Mouse (Mus musculus): ENCODE measurements around the gene Pard3.
"Not testable (repeated sequence)": the region's sequence is repeated elsewhere in the genome, so short reads cannot be mapped to it uniquely, and the experiment has no call there.

Gene Pard3

DNA sequence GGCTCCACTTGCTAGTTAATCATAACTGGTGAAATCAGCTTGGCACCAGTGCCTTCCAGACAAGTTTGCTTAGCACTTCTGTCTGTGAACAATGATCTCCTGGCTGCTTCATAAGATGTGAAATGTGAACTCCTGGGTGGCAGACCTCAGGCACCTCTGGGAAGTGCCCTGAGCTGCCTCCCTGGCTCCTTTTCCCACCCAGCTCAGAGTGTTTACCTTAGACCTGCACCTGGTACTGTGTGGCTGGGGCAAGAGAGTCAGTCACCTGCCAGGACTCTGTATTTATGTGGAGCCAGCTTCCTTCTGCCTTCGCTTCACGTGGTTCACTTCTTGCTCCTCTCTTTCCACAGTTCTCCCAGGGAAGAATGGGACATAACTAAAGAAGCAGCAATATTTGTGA is 77.3 kb downstream of the Pard3 start:
- DNase-seq: no peak

DNA sequence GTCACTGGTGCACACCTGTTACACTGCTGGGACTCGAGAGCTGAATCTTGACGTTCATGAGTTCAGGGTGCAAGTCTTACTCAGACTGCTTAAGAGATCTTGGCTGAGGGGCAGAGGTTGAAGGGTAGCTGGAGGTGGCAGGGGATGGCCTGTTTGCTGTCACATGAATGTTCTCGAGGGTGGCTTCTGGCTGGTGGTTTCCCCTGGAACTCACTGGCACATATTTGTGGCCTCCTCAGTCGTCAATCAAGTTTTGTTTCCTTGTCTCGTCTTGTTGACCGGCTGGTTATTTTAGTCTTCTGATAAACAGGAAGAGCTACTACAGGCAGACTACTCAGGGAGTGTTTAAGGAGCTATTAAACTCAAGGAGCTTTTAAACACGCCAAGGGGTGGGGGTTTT is 79.9 kb downstream of the Pard3 start:
- DNase-seq: no peak

DNA sequence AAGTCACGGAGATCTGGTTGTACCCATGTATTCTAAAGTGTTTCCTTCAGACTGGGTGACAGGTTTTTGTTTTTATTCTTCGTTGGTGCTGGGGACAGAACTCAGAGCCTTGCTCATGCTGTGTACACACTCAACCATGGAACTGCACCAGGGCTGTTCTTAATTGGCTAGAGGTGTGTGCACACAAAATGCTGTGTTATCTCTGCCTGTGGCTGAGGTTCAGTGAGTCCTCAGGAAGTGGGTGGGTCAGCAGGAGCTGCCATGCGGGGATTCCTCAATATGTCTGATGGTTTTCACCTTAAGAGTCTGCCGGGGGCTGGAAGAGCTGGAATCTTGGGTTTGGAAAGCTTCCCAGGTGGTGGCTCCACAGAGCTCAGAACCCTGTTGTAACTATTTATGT is 80.9 kb downstream of the Pard3 start:
- DNase-seq: no peak

DNA sequence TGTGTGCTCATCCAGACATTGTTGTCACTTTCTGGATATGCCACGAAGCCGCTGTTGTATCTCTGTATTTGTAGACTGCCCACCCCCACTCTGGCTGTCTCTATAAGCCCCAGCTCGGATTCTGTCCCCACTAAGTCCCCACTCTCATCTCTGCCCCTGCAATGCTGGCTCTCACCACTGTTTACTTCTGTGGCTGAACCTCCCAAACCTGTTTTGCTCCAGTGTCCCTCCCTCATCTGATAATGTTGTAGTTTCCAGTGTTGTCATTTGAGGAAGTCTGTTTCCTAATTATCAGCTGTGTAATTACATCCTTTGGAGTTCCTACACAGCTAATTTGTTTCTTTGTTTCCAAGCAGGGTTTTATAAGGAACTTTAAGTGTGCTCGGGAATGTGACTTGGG is 81.4 kb downstream of the Pard3 start:
- DNase-seq: no peak

DNA sequence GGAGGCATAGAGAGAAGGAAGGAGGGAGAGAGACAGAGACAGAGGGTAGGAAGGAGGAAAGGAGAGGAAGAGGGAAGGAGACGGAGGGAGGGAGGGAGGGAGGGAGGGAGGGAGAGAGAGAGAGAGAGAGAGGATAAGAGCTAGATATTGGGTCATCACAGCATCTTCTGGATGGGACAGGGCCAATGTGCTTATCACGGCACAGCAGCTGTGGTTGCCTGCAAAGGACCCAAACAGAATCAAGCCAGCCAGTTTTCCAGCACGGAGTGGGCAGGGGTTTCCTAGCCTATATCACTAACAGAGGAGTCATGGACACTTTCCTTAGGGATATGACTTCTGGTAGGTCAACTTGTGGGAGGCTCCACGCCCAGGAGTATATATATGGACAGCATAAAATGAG is 82.4 kb downstream of the Pard3 start:
- no peak for DNase-seq

DNA sequence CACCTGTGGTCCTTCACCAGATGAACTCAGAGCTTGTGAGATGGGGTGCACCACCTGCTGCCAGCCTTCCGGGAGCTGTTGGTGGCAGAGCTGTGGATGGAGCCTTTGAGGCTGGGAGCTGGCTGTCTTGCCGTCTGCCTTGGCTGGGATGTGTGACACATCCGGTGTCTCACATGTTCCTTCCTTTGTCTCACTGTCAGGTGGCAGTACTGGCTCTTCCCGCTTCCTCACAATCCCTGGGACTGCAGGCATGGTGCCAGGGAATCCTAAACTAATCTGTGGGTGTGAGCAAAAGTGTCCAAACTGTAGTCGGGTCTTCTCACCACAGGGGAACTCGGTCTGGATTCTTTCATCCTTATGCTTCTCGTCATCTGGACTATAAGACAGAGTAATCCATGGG is 85.1 kb downstream of the Pard3 start:
- peak; percentile 16 to 43 for DNase-seq

DNA sequence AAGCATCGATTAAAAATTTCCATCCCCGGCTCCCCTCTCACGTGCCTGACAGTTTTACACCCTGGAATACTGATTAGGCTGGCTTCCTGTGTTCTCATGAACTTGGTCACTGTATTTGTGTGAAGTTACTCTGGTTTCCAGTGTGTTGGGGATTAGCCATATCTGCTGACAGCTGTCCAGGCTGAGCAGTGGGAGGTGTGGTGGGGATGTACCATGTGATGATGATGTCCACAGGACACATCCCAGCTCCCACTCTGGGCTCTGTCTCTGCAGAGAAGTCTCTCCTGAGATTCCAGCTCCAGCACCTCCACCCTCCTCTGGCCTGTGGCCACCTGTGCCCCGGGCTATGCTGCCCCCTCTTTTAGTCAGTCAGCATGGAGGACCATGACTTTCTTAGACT is 87.0 kb downstream of the Pard3 start:
- no peak for DNase-seq

DNA sequence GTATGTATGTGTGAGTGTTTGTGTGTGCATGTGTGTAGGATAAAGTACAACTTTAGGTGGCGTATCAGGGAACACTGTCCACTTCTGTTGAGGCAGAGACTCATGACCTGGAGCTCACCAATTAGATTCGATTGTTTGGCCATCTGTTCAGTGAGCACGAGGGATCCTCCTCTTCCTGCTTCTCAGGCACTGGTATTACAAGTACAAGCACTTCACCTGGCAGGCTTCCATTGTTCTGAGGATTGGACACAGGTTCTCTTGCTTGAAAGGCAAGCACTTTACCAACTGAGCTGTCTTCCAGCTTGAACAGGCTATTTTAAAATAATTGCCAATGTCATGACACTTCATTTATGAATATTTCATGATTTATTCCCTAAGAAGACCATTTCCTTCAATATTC is 88.0 kb downstream of the Pard3 start:
- DNase-seq: no peak

DNA sequence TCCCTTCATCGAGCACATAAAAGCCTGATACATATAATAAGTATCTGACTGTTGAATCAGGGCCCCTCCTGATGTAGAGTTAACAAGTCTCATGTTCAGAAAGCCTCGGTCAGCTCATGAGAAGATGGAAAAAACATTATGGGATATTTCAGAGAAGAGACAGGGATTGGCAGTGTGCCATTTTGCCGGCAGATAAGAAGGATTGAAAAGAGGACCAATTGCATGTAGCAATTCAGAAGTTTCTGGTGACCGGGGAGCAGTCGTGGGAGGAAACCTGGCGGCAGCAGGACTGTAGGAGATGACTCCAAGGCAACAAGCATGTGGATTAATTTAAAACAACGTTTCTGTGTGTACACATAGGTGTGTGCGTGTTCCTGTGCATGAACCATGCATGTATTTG is 93.4 kb downstream of the Pard3 start:
- peak in 1 of 2 experiments; percentile 22 for DNase-seq

DNA sequence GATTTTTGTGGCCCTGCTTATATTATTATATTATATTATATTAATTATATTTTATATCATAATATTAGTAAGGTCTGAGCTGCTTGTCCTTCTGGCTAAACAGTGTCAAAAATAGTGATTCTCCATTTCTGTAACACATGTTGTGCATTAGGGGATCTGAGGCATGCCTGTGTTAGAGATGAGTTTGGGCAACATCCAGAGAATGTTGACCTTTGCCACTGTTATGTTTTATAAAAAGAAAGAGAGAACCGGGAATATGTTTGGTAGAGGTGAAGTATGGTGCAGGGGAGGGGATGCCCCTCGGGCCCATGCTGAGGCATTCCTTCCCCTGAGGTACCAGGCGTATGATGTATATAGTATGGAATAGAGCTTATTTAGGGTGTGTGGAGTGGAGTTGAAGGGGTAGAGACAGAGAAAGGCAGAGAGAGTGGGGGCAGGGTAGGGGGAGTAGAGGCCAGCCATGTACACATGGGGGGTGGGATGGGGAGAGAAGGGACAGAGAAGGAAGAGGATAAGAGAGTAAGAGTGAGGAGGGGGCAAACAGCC is 95.8 kb downstream of the Pard3 start:
- DNase-seq: no peak

DNA sequence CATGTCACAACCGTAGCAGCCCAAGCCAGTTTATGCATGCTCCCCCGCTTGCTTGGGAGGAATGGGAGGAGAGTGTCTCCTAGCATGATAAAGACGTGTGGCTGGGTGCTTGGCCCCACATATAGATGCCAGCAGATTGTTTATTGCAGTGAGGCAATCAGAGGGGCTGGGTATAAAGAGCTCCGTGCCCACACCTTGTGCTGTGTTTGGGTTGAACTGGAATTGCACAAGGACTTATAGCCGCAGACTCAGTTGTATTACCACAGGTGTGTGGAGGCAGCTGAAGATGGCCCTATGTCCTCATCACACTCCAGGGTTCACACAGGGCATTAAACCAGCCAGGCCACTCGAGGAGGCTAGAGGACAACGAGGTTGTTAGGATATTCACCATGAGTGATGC is 98.2 kb downstream of the Pard3 start:
- no peak for DNase-seq

DNA sequence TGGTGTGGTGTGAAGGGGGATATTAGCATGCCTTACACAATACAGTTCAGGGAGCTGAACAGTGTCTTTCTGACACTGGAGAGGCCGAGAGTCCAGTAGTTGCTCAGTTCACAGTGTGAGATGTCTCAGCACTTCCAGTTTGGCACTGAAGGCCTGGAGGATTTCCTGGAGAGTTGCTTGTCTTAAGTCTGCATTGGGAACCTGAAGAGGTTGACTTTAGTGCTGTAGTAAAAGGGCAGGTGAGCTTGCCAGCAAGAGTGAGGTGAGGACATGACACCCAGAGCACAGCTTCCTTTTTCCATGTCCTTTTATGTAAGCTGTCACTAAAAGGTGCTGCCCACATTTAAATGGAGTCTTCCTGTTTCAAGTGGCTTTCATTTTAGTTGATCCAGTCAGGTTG is 99.1 kb downstream of the Pard3 start:
- DNase-seq: no peak

DNA sequence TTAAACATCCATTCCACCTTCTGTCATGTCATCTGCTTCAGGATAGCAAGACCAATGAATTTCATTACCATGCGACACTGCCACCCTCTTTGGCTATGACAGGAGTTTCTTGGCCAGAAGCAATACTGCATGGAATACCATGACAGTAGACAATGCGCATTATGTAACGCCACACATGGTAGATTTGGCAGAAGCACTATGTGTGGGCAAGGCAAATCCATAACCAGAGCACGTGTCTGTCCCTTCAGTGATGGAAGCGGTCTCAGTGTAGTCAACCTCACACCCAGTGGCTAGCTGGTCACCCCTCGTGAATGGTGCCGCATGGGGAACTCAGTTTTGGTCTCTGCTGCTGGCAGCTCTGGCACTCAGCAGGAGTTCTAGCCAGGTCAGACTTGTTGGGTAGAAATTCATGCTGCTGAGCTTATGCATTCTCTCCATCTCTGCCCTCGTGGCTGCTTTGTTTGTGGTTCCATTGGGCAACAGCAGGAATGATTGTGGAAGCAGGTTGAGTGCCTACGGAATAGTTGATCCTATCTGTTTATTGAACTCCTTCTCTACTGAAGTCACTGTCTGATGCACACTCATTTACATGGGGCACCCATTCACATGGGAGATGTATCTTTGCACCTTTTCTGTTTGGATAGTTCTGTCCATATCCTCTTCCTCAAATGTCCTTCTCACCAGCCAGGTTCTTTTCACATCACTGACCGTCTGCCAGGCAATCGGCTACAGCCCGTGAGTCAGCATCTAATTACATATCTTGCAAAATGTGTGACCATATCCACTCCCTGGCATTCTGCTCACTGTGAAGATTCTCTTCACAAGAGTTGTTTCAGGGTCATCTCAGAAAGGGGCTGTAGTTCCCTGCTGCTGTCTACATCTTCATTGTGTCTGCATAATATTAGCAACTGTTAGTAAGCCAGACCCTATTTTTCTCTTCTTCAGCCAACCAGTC is 100.9 kb downstream of the Pard3 start:
- DNase-seq: no peak

DNA sequence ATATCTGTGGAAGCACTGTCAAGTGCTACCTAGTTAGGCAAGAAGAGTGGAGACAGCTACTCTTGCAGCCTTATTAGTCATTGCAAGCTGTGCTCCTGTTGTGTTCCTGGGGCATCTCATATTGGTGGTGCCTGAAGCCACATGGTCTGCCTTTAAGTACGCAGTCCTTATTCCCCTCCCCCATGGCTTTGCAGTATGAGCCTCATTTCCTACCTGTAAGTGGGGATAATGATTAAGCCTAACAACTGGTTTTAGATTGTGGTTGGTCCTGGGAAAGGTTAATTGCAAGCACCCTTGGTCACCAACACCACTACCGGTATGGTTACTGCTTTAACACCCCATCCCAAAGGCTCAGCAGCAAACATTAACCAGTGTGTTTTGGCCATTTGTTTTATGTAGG is 104.8 kb downstream of the Pard3 start:
- no peak for DNase-seq

DNA sequence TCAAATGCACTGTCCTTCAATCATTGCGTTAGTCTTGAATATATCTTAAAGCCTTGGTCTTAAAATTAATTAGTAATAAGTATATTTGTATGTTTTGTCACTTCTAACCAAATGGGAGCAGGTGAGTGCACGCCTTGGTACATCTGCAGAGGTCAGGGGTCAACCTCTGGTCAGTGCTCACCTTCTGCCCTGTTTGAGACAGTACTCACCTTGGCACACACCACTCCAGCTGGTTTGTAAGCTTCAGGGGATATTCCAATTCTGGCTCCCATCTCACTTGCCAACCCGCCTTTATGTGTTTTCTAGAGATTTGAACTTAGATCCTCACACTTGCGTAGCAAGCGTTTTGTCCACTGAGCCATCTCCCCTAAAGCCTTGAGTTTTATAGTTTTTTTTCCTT is 105.7 kb downstream of the Pard3 start:
- no peak for DNase-seq

DNA sequence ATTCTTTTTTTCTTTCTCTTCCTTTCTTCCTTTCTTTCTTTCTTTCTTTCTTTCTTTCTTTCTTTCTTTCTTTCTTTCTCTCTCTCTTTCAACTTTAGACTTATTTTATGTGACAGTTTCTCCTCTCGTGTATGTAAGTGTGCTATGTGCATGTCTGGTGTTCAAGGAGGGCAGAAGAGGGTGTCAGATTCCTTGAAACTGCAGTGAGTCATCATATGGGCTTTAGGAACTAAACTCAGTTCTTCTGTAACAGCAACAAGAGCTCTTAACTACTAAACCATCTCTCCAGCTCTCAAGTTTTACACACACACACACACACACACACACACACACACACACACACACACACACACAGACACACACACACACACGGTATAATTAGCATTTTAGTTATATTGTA is 106.7 kb downstream of the Pard3 start:
- DNase-seq: not testable (repeated sequence)

DNA sequence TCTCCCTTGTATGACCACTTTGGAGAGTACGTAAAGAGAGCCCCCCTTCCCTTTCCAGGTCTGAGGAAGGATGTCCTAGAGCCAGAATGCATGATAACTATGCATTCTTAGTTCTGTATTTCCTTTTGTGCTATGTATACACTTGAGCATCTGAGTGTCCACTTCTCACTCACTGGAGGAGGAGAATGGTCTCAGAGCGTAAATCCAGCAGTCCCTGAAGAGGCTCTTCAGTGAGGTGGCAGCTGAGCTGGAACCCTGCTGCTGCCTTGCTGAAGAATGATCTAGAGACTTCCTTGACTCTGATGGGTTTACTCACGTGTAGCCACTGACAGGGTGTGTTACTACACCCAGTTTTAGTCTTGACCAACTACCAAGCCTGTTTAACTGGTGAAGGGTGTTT is 107.2 kb downstream of the Pard3 start:
- no peak for DNase-seq

DNA sequence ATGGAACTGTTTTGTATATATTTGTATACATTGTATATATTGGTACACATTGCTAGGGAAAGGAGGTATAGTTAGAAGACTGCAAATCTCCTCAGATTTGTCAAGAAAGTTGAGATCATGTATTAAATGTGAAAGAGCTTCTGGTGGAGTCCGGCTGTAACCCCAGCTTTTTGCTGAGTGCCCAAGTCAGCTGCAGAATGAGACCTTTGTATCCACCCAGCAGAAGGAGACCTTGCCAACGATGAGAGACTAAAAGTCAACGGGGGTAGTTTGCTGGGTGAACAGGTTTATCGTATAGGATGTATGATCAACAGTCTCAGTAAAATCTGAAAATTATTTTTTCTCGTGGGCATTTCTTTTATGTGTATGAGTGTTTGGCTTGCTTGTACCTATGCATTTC is 109.8 kb downstream of the Pard3 start:
- no peak for DNase-seq

DNA sequence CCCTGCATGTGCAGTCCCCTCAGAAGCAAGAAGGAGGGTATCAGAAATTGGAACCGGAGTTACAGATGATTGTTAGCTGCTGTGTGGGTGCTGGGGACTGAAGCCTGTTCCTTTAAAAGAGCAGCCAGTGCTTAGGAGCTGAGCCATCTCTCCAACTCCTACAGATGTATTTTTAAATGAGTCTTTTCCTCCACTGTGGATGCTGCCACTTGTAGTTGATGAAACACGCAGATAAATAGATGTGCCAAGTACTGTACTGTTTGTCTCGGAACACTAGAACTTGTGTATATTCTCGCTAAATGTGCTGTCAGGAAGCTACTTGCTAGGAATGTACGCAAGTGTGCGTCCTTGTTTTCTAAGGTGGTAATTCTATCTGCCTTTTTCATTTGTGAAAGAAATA is 110.7 kb downstream of the Pard3 start:
- no peak for DNase-seq

DNA sequence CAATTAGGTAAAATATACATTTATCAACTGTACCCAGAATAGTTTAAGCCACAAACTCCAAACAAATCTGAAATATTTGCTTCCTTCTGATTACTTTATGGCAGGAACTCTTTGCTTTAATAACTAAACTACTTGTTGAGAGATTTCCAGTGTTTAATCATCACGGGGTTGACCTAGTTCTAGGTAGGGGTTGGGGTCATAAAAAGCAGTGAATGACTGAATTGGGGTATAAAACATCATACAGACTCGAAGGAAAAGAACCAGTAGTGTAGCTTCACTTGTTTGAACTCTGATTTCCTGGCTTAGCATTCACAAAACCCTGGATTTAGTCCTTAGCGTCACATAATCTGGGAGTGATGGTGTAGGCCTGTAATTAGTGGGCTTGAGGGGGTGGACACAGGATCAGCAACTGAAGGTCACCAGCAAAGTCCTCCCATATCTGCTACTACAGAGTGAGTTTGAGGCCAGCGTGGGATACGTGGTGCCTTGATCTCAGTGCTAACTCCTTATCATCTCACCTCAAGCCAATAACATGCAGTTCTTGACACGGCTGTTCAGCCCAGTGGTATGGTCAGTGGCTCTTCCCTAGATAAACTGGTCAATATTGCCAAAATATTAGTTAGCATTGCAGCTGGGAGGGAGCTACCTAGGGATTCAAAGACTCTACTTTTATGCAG is 111.6 kb downstream of the Pard3 start:
- DNase-seq: no peak

DNA sequence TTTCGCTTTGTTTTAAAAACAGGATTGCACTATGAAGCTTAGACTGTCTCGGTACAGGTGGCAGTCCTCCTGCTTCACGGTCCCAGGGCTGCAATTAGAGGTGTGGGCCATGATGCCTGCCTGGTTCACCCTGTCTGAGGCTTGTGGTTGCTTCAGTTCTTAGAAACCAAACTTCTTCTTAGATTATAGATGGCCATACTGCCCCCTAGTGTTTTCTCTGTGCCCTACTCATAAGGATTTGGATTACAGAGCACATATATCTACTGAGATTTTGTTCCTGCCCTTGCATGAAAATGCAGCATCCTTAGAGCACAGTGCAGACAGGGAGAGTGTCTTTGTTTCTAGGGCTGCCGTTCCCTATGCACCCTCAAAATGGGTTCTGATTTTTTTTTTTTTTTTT is 114.9 kb downstream of the Pard3 start:
- DNase-seq: peak; percentile 16 to 50

DNA sequence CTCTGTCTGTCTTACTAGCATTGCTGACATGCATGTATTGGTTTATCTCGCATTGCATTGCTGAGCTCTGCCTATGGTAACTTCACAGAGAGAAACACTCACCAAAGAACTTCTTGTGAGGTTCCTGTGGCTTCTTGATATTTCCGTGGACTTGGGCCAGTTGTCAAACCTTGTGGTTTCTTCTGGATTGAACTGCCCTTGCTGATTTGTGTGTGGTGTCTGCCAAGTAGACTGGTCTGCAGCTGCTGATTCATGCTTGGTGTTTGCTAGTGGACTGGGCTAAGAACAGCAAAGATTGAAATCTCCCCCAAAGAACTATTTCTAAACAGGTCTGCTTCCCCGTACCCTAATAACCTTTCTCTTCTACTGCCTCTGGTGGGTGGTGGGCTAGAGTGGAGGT is 117.6 kb downstream of the Pard3 start:
- DNase-seq: no peak

DNA sequence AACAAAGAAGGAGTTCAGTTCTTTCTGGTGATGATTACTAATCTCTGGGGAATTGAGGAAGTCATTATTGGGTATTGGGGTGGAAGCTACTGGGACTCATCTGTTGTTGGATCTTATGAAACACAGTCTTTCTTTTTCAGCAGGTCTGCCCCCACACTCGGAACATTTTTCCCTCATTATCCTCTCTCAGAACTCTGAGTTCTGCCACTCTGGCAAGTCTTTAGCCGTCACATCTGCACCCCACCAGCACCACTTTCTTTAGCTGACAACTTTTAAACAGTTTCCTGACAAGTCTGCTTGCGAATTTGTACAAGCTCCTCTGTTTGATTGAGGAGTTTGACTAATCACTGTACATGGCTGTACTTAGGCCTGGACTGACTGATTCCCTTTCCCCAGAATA is 118.4 kb downstream of the Pard3 start:
- no peak for DNase-seq

DNA sequence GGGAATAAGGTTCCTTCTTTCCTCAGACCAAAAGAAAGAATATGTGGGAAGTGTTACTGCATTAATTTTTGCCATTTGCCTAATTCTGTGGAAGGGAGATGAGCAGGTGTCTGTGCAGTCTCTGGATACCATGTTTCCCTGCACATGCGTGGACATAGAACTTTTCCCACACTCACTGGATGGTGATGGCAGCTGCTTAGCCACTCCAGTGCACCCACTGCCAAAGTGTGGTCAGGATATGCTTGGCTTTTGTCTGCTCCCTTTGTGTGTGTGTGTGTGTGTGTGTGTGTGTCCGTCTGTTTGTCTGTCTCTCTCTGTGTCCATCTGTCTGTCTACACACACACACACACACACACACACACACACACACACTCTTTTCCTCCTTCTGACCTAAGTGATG is 119.8 kb downstream of the Pard3 start:
- DNase-seq: no peak
